Mouse (Mus musculus): ENCODE results near the gene Vps25.

DNA sequence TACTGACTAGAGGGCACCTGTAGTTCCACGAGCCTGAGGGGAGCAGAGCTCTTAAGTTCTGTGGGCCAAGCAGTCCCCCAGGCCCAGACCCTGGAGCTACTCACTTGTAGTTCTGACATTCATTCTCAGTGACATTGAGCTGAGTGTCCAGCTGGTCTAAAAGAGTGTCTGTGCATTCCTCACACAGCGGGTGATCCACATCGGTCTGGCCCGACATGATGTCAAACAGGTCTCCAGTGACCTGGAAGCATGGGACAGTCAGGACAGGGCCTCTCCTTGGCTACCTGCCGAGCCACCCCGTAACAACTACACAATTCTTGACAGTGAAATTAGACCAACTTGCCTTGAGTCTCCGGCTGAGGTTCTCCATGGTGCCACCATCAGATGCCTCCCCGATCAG lies 41.7 kb downstream of the Vps25 start:
- TF ChIP-seq ZNF384 (IDR thresholded peaks at IDR 0.05; ENCODE audit: low read depth, low read length) (no peak), MAFK (IDR thresholded peaks at IDR 0.05; ENCODE audit: insufficient read depth, low read depth, low read length) (no peak), CHD2 (IDR thresholded peaks at IDR 0.05; ENCODE audit: low read depth, low read length) (no peak), ZC3H11A (IDR thresholded peaks at IDR 0.05; ENCODE audit: borderline replicate concordance, low read depth, low read length) (no peak)

All from ES-E14 (cell line).